Mouse (Mus musculus) forebrain, embryonic 14.5 days (tissue): Measurements from ENCODE around the gene Abcc2. TPM values are rescaled to one million over a fixed set of nuclear protein-coding genes. Genes with fewer than 3 reads are reported as not detected.

Source experiments
- polyA plus RNA-seq: library from polyadenylated mRNA; unstranded; fragments of >200 nt; fragmentation: Nextera tagmentation; extraction: Ambion mirVana; gene quantifications from 2 replicates; pipeline ENCODE4 v1.2.1, GENCODE M21; 2014

The Abcc2 gene
- polyA plus RNA-seq, 1 experiment from 2014 or later, result not detected

Other genes with a start within 250 kb of the Abcc2 start
- 4.1 and 4.6 TPM in 2 replicates for gene Nkx2-3, start 169.9 kb upstream of the Abcc2 start, polyA plus RNA-seq
- 12.0 and 12.3 TPM in 2 replicates for gene Slc25a28, start 107.3 kb upstream of the Abcc2 start, polyA plus RNA-seq
- gene Entpd7, start 92.5 kb upstream of the Abcc2 start, polyA plus RNA-seq, result 6.7 and 9.2 TPM in 2 replicates
- 7.1 and 9.0 TPM in 2 replicates for gene Cutc, start 29.2 kb upstream of the Abcc2 start, polyA plus RNA-seq
- gene Cox15, start 29.2 kb upstream of the Abcc2 start, polyA plus RNA-seq, result 5.7 and 6.7 TPM in 2 replicates
- 7.2 and 7.6 TPM in 2 replicates for gene Dnmbp, start 158.0 kb downstream of the Abcc2 start, polyA plus RNA-seq
- gene Cpn1, start 204.4 kb downstream of the Abcc2 start, polyA plus RNA-seq, result 0.24 and 0.38 TPM in 2 replicates
- 0.11 TPM in 1 of 2 replicates, not detected in the other for gene Cyp2c23, start 247.0 kb downstream of the Abcc2 start, polyA plus RNA-seq